Mouse (Mus musculus): ENCODE results near the gene Trcg1.

GRCm38 (mm10) chr9:57225780-57226627, 10.4 kb upstream of the Trcg1 start:
- TF ChIP-seq POLR2A (IDR thresholded peaks at IDR 0.05; ENCODE audit: extremely low read depth, insufficient read depth, low read length), result no peak
- TF ChIP-seq CTCF (IDR thresholded peaks at IDR 0.05; ENCODE audit: low read depth, low read length), result no peak
